Mouse (Mus musculus): ENCODE measurements around the gene Dffa. TPM values are rescaled to one million over a fixed set of nuclear protein-coding genes. Genes with fewer than 3 reads are reported as not detected.

Gene Dffa
- polyA plus RNA-seq (2016; fragmentation: Nextera tagmentation; extraction: Ambion mirVana) = 43.4 and 48.9 TPM in 2 replicates

DNA sequence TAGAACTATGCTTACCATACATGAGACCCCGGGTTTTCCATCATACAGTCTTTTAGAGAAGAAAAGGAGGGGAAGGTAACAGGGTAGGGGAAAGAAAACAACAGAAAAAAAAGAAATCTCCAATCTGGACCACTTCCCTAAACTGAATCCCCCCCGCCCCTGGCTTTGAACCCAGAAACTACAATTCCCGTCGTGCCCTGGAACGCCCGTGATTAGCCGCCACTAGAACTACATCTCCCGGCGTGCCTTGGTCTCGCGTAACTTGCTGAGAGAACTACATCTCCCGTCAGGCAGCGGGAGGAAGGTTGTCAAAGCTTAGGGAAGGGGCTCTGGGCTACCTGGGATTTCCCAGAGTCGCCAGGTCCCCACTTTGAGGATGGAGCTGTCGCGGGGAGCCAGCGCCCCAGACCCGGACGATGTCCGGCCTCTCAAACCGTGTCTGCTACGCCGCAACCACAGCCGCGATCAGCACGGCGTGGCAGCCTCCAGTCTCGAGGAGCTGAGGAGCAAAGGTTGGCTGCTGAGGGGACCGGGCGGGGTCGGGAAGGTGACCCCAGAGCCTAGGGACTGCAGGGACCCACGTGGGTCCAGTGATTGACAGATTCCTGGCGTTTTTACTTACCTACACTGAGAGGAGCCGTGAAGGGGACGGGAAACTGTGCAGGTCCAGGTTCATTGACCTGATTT is at the start of gene Dffa:
Gene Dffa, plus strand, starts transcription at position 272 of the 687 bp plus-strand sequence.
- Histone ChIP-seq H3K9me3 (no peaks in the 10 kb centered on the region), H3K27ac (peak within 1 kb of the TSS; percentile 87), H3K27me3 (ENCODE audit: insufficient read depth, poor library complexity, severe bottlenecking) (no peaks in the 10 kb centered on the region), H3K4me3 (peak within 1 kb of the TSS; percentile 89), H3K4me1 (peaks cover 17% of the 10 kb centered on the region), H3K36me3 (peaks cover 26% of the 10 kb centered on the region)
- 1% methylated on average over 35 of the region's 35 CpGs for WGBS
- DNase-seq (ENCODE audit: low spot score) = peak; percentile 96

DNA sequence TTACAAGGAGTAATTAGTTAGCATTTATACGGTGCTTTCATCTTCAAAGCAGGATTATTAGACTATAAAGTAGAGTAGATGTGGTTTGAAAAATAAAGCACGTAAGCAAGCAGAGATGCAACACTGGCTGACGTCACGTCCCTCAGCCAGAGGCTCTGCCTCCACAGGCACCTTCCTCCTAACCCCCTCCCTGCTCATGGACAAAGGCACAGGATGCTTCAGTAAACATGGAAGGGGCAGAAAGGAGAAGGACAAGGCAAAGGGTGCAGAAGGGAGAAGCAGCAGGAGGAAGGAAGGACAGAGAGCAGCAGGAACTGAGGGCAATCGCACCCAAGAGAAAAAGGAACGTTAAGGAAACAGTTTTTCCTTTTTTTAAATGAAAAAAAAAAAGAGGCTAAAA is 48.1 kb upstream of the Dffa start:
- no peaks in the 10 kb centered on the region for H3K36me3 ChIP-seq
- no peaks in the 10 kb centered on the region for H3K27me3 ChIP-seq (ENCODE audit: insufficient read depth, poor library complexity, severe bottlenecking)
- peaks cover 49% of the 10 kb centered on the region for H3K4me1 ChIP-seq
- no peak overlapping the region for H3K4me3 ChIP-seq
- H3K9me3 ChIP-seq = no peaks in the 10 kb centered on the region
- 73% methylated on average over 6 of the region's 6 CpGs for WGBS
- H3K27ac ChIP-seq = no peak overlapping the region
- no peak for DNase-seq (ENCODE audit: low spot score)

DNA sequence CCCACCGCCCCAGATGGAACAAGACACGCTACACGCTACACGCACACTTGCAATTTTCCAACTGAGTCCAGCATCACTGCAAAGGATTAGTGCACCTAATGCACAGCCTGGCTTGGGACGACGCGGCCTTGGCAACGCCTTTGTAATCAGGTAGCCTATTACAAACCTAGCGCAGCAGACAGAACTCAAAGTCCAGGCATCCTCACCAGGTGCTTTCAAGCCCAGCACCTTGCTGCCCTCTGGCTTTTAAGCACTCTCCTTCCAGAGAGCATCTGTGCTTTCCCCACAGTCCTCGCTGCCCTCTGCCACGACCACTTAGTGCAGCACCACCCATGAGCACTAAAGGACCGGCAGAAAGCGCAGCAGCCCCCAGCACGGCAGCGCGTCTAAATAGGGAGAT is 47.0 kb upstream of the Dffa start:
- Histone ChIP-seq H3K4me3 (peak overlapping the region; percentile 42), H3K4me1 (peaks cover 56% of the 10 kb centered on the region), H3K36me3 (no peaks in the 10 kb centered on the region), H3K9me3 (no peaks in the 10 kb centered on the region), H3K27me3 (ENCODE audit: insufficient read depth, poor library complexity, severe bottlenecking) (no peaks in the 10 kb centered on the region), H3K27ac (peak overlapping the region; percentile 81)
- WGBS = 77% methylated on average over 16 of the region's 16 CpGs
- no peak for DNase-seq (ENCODE audit: low spot score)

DNA sequence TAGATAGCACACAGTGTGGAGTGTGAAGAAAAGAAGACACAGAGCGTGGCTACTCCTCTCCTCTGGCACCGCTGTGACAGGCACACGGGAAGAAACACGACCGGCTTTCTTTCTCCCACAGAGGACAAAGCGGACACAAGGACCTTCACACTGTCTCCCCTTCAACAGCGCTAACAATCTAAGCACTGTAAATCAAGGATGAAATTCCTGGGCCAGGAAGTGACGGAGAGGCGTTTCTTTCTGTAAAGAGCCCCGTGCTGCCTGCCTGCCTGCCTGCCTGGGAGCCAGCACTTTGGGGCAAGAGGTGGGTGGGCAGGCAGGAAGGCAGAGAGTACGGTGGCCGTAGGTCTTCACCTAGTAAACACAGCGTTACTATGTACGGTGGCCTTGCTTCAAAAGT is 46.5 kb upstream of the Dffa start:
- Histone ChIP-seq H3K9me3 (no peaks in the 10 kb centered on the region), H3K27me3 (ENCODE audit: insufficient read depth, poor library complexity, severe bottlenecking) (no peaks in the 10 kb centered on the region), H3K4me1 (peaks cover 62% of the 10 kb centered on the region), H3K36me3 (no peaks in the 10 kb centered on the region), H3K4me3 (peak overlapping the region; percentile 42), H3K27ac (peak overlapping the region; percentile 81)
- WGBS = 36% methylated on average over 14 of the region's 14 CpGs
- no peak for DNase-seq (ENCODE audit: low spot score)

DNA sequence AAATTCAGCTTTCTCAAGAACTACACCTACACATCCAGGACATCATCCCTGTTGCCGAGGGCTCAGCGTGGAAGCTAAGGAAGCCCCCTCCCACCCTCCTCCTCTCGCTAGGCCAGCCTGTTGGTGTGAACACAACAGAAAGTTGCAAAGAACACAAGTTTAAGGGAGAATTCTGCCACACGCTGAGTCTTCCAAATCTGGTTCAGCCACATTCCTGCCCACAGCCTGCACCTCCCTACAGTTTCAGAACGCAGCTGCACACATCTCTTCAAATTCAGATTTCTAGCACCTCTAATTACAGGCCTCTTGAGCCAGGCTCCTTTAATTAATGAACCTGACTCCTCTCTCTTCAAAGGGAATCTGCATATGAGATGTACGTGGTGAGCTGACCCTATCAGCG is 45.6 kb upstream of the Dffa start:
- no peaks in the 10 kb centered on the region for H3K36me3 ChIP-seq
- no peaks in the 10 kb centered on the region for H3K9me3 ChIP-seq
- peak overlapping the region; percentile 81 for H3K27ac ChIP-seq
- DNase-seq (ENCODE audit: low spot score) = no peak
- H3K27me3 ChIP-seq (ENCODE audit: insufficient read depth, poor library complexity, severe bottlenecking) = no peaks in the 10 kb centered on the region
- 59% methylated on average over 7 of the region's 7 CpGs for WGBS
- no peak overlapping the region for H3K4me3 ChIP-seq
- H3K4me1 ChIP-seq = peaks cover 69% of the 10 kb centered on the region

DNA sequence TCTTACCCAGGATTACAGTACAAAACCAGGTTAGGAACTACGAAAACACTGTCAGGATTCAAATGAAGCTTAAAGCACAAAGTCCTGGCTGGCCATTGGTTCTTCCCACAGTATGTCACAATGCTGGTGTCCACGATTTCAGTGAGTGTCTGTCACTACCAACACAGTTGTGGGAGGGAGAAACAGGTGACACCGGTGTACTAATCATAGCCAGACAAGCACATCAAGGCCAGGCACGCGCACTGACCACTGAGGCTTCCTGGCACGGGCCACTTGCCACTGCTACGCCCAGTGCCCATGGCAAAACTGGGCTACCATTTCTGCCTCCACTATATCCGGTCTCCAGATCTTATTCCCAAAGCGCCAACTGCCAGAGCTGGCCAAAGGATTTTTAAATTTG is 44.2 kb upstream of the Dffa start:
- 89% methylated on average over 9 of the region's 9 CpGs for WGBS
- no peak for DNase-seq (ENCODE audit: low spot score)
- peaks cover 72% of the 10 kb centered on the region for H3K4me1 ChIP-seq

DNA sequence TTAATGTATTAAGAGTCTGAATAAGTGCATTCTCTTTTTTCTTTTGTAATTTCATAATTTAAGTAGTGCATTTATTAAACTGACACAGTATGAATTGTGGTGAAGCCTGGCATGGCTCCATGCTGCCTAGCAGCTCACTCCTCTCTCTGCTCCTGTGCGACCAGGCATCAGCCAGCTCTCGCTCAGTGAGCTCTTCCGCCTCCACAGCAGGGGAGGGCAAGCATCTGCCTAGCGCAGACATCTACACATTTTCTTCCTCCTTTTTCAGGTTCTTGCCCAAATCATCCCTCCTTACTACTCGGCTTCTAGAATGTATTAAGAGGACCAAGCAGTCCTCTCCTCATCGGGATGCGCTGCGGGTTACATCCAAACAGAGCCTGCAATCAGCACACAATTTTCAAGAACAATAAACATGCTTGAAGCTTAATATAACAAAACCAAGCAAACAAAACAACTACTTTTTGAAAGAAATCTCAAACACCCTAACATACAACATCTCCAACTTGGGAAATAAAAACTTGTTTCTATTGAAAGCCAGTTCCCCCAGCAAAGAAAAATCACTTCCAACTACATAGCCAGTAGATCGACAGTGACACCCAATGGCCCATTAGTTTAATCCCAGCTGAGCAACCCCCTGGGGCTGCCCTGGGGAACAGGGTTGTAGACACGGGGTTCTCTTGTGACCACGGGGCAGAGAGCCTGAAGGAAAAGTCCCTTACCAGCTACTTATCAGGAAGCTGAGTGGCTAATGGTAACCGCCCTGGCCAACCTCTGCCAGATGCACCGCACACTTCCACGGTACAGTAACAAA is 43.1 kb upstream of the Dffa start:
- Histone ChIP-seq H3K4me3 (no peak overlapping the region), H3K36me3 (no peaks in the 10 kb centered on the region), H3K4me1 (peaks cover 68% of the 10 kb centered on the region), H3K9me3 (no peaks in the 10 kb centered on the region), H3K27me3 (ENCODE audit: insufficient read depth, poor library complexity, severe bottlenecking) (no peaks in the 10 kb centered on the region), H3K27ac (0 out of 2 replicates have a peak overlapping the region, but pooled peaks have one; percentile 29)
- WGBS = 42% methylated on average over 14 of the region's 14 CpGs
- no peak for DNase-seq (ENCODE audit: low spot score)

More for the DNA sequence above, 44.2 kb upstream of the Dffa start:
- no peak overlapping the region for H3K27ac ChIP-seq
- H3K9me3 ChIP-seq = no peaks in the 10 kb centered on the region
- H3K4me3 ChIP-seq = no peak overlapping the region
- H3K27me3 ChIP-seq (ENCODE audit: insufficient read depth, poor library complexity, severe bottlenecking) = no peaks in the 10 kb centered on the region
- no peaks in the 10 kb centered on the region for H3K36me3 ChIP-seq

DNA sequence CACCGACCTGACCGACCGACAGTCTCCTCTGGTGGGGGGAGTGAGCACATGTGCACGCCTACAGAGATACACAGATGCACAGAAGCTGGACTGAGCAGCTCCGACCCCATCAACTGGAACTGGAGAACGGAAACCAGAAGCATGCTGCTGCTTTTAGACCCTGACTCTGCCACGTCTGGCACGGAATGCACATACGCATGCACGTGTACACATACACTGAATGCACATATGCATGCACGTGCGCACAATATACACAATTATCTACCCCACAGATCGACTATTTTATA is 42.6 kb upstream of the Dffa start:
- Histone ChIP-seq H3K9me3 (no peaks in the 10 kb centered on the region), H3K36me3 (no peaks in the 10 kb centered on the region), H3K4me1 (peaks cover 71% of the 10 kb centered on the region), H3K27me3 (ENCODE audit: insufficient read depth, poor library complexity, severe bottlenecking) (no peaks in the 10 kb centered on the region), H3K27ac (0 out of 2 replicates have a peak overlapping the region, but pooled peaks have one; percentile 29), H3K4me3 (no peak overlapping the region)
- no peak for DNase-seq (ENCODE audit: low spot score)
- 67% methylated on average over 13 of the region's 13 CpGs for WGBS

DNA sequence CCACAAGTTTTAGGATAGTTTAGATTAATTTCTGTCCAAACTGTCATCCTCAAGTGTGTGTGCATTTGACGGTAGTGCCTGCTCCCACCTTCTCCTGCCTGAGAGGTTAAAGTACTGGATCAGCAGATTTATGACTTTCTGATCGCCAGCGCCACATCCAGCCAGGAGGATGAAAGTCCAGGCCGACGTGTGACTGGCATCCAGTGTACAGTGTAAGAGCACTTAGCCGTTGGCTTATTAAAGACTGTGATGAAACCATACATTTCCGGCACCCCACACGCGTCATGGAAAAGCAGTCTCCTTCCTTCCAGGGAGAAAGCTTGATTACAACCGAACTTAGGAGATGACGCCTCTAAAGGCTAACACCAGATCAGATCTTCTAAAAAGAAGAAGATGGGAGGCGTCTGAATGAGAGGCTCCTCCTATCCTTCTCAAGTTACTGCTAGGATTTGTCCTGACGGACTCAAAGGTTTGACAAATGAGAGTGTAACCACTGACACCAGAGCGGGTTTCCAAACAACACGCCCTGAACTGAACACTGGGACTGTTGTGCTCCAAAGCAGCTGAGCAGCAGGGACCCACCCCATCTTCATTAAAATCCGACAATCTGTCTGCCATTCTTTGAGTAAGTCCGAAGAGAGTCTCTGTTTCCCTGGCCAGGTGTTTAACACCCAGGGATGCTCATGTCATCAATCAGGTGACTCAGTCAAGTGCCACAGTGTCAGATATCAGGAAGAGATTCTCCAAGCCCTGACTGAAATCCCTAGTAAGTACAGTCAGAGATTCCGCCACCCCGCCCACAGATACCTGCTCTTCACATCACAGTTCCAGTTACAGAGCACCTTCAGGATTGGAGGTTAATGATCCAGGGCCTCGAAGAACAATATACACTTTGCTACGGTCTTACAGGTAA is 41.3 kb upstream of the Dffa start:
- DNase-seq (ENCODE audit: low spot score) = no peak
- no peak overlapping the region for H3K4me3 ChIP-seq
- 61% methylated on average over 21 of the region's 21 CpGs for WGBS
- H3K27ac ChIP-seq = no peak overlapping the region
- H3K27me3 ChIP-seq (ENCODE audit: insufficient read depth, poor library complexity, severe bottlenecking) = no peaks in the 10 kb centered on the region
- H3K9me3 ChIP-seq = no peaks in the 10 kb centered on the region
- H3K4me1 ChIP-seq = peaks cover 72% of the 10 kb centered on the region
- no peaks in the 10 kb centered on the region for H3K36me3 ChIP-seq

DNA sequence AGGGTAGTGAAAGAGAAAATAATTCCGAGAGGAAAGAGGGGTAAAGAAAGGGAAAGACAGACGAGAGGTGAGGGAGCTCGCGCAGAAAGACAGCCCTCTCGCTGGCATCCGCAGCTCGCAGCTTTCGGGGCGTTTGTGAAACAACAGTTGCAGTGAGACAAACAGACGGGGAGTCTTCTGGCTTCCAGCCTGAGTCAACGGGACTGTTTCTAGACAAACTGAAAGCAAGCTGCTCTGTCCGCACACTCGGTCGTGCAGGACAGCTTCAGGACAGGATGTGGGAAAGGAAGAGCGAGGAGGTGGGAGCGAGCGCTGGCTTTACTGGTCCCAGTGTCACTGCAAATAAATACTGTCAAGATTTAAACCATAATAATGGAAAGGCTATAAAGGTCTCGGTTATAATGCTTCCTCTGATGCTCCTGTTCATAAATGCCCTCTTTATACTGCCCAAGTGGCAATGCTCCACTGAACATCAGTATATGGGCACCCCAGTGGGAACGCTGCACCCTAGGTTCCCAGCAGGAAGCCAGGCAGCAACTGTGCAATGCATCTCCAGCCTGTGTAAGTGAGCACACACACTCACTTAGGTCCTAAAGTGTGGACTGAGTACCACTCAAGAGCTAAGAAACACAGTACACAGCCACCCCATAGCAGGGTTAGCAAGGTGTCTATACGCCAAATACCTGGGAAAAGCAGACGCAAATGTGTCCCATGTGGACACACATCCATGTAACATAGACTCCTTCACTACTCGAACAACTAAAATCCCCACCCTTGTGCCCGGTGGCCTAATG is 39.7 kb upstream of the Dffa start:
- Histone ChIP-seq H3K27me3 (ENCODE audit: insufficient read depth, poor library complexity, severe bottlenecking) (no peaks in the 10 kb centered on the region), H3K4me1 (peaks cover 58% of the 10 kb centered on the region), H3K4me3 (no peak overlapping the region), H3K9me3 (no peaks in the 10 kb centered on the region), H3K27ac (no peak overlapping the region), H3K36me3 (0 out of 2 replicates have a peak, but pooled peaks cover 3% of the 10 kb centered on the region)
- WGBS = 85% methylated on average over 23 of the region's 23 CpGs
- DNase-seq (ENCODE audit: low spot score) = no peak

DNA sequence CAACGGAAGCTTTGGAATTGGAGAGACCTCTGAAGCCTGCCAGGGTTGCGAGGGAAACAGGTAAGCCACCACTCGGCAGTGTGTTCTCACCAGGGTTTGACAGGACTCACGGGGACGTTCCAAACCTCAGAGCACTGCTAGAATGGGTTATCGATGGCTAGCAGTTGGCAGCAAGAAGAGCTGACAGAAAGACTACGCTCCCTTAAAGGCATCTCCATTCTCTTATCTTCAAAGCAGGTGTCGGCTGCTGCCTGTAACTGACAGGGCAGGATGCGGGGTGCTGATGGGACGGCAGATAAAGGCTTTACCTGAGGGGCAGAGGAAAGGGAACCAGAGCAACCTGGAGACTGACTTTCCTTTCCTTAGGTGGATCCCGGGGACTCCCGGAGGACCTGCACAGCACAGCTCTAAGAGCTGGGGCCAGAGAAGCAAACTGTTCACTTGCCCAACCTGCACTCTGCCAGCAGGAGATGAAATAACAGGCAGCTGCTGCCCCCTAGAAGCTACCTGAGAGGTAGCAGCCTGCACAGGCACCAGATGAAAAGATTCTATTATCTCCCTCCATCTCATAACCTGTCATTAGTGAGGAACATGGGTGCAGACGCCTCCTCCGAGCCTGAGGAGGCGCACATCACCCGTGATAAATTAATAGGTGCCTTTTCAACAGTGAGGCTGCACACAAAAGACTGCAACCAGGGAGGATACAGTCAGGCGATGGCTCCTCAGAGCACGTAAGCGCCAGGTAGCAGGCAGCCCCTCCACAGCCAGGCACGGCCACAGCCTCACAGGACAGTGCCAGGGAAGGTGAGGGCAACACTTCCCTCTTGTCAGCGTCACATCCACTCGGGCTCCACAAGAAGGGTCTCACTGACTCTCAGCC is 37.0 kb upstream of the Dffa start:
- WGBS = 69% methylated on average over 22 of the region's 22 CpGs
- Histone ChIP-seq H3K27ac (peak overlapping the region; percentile 24; the same call in 1 of the 2 replicates), H3K36me3 (peaks cover 7% of the 10 kb centered on the region), H3K4me3 (no peak overlapping the region), H3K27me3 (ENCODE audit: insufficient read depth, poor library complexity, severe bottlenecking) (no peaks in the 10 kb centered on the region), H3K4me1 (peaks cover 57% of the 10 kb centered on the region), H3K9me3 (no peaks in the 10 kb centered on the region)
- no peak for DNase-seq (ENCODE audit: low spot score)
